Mouse (Mus musculus): ENCODE results near the gene Unc119.

The Unc119 gene

DNA sequence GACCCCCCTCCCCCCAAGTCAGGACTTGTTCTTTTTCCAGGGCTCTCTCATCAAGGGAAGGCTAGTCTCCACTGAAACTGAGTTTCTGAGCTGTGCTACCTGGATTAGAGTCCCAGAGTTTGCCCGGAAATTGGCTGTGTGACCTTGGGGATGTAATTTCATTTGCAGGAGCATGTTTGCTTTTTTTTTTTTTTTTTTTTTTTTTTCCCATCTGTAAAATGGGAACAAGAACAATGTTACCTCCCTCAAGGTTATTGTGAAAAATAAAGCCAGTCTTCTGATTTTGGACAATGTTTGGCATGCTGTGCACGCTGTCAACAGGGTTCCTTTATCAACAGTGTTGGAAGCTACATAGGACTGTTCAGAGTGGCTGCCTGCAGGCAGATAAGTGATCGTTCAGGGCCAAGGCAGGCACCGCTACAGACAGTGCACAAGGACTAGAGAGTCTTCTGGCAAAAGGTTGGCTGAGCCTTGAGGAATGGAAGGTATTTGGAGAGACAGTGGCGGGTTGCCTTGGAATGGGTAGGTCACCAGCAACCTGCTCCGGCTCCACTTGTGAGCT lies 1.1 kb downstream of the Unc119 start:
- DNase-seq (ENCODE audit: extremely low spot score, low spot score): no peak

DNA sequence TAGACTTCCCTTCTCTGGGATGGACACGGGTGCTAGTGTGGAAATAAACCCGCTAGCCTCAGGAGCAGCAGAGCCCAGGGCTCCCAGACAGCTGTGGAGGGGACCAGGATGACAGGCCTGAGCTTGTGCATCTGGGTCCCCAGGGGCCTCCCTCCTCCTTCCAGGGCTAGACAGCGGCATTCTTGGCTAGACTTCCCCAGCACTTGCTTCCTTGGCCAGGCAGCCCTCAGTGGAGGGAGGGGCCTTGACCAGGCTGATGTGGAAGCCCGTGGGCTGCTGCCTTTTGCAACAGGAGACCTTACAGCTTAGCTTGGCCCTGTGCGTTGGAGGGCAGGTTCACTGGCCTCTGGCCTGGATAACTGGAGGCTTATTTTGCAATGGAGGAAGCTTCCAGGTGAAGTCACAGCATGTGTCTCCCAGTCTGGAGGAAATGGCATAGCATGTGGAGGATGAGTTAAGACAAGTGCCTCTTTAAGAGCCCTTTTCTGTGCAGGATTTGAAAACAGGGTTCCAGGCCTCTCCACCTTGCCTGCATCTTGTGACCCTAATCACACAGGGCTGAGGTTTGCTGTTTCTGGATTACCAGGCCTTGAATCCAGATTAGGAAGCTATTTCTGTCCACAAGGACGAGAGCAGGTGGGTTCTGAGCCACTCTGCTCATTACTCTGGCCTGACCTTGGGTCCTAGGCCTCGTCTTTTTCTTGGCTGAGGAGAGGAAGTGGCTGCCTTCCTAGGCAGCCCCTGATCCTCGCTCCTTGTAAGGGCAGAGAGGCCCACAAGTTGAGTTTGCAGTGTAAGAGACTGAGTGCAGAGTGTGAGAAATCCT lies 1.8 kb downstream of the Unc119 start:
- DNase-seq (ENCODE audit: extremely low spot score, low spot score): no peak

DNA sequence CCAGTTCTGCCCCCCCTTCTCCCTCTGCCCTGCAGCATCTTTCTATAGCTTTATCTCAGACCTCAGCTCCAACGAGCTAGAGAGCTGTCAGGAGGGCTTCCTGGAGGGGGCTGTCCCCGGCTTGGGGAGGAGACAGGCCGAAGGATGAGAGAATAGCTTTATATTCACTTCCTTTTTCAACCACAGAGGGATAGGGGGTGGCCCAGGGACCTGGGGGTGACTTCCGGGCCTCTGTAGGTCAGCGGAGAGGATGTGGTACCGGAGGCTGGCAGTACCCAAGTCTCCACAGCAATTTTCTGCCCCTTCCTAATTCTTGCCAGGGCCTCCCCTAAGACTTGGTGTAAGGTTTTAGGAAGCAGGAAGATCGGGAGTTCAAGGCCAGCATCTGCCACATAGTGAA lies 2.5 kb downstream of the Unc119 start:
- no peak for DNase-seq (ENCODE audit: extremely low spot score, low spot score)

DNA sequence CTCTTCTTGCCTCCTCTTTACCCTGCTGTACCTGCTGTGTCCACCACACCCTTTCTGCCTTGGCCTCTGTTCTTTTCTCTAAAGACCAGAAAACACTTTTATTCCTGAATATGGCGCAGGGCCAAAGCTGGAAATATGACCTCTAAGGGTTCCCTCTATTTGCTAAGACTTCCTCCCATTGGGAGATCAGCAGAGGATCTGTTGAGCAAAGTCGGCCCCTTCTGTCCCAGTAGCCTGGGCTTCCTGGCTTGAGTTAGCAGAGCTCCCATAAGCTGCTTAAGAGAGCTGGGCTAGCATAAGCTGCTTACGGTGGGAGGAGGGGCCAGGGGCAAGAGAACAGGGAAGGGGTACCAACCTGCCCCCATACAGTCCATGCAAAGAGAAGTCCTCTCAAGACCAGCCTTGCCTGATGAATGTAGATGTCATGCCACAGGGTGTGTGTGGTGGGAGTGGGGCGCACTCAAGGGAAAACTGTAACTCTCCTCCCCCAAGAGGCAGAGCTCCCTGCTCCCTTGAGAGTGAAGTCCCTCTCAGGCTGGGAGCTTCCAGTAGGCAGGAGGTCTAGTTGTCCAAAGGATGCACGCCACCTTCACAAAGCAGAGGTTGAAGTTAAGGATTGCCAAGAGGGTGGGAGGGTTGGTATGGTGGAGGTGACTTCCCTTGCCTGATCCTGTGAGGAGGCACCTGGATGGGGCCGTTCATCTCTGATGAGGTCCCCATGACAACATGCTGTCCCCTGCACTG lies 3.2 kb downstream of the Unc119 start:
- DNase-seq (ENCODE audit: extremely low spot score, low spot score): no peak

DNA sequence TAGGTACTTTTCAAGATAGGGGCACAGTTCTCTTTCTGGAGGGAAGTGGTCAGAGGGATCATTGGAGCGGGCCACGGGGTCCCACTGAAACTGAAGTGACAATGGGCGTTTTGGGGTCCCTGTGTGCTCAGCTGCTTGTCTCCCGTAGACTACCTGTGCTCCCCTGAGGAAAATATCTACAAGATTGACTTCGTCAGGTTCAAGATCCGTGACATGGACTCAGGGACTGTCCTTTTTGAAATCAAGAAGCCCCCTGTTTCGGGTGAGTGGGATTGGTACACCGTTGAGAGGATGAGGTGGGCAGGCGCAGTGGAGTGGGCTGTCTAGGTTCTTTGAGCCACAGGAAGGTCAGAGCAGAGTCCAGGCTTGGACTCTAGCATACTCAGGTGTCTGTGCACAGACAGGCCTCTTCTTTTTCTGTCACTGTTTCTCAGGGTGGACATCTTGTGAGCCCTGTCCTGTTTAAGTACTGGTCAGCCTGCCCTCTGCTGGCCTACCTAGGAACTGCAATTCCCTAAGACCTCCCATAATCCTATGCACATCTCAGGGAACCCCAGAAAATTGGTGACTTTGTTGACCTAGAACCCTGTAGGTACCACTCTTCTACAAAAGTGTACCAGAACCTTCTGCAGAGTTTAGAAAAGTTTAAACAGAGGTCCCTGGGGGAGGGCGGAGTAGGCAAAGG lies 3.9 kb downstream of the Unc119 start:
- DNase-seq (ENCODE audit: extremely low spot score, low spot score): peak; percentile 74

DNA sequence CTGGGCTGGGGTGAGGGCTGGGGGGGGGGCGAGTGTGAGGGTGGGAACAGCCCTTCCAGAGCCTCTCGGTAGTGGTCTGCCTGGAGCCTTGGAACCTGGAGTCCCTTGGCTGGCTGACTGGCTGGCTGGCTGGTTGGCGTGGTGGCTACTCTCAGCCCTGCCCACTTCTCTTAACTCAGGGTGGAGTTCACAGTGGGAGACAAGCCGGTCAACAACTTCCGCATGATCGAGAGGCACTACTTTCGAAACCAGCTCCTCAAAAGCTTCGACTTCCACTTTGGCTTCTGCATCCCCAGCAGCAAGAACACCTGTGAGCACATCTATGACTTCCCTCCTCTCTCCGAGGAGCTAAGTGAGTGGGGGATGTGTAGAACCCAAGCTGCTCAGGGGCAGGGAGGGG lies 4.6 kb downstream of the Unc119 start:
- DNase-seq (ENCODE audit: extremely low spot score, low spot score): no peak

DNA sequence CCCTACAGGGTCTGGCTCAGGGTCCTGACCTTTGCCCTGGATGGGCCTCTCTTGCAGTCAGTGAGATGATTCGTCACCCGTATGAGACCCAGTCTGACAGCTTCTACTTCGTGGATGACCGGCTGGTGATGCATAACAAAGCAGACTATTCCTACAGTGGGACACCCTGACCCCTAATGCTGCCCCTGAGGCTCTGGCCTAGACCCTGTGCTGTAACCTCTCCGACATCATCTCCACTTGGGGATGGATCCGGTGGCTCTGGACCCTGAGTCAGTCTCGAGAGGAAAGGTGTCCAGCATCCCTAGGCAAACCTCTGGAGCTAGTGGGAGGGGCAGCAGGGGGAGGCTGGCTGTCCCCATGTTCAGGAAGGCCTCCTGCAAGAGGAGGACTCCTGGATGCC lies 5.2 kb downstream of the Unc119 start:
- DNase-seq (ENCODE audit: extremely low spot score, low spot score): no peak

DNA sequence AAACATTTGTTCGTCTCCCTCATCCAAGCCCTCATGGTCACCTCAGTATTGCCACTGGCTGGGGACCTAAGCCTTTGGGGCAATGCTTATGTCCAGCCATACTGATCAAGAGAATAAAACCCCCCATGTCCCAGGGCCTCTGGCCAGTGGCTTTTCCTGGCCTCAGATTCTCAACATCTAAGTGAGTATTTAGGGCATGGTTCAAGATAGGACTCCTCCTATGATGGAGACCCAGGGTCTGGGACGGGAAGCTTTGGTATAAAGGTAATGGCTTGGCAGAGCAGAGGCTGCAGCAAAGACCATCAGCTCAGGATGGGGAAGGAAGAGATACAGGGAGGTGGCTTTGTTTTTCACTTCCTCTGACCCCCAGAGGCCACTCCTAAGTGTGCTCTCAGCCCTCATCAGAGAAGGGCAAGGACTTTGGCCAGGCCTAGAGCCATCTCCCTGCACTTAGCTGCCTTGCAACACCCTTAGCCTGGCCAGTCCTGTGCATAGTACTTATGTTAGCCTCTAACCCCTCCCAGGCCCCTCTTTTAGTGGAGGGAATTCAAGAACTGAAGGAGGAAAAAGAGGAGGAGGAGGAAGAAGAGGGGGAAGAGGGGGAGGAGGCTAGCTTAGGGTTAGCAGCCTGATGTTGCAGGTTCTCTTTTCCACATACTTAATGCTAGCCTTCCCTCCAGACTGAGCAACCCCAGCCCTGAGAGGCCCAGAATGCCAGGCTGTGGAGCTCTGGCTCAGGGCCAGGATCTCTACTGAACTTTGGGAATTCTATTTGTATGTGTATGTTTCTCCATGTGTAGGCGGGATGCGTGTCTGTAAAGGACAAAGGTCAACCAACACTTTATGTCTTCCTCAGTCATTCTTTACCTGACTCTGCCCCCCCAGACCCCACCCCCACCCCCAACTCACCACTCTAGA lies 6.4 kb downstream of the Unc119 start:
- no peak for DNase-seq (ENCODE audit: extremely low spot score, low spot score)

DNA sequence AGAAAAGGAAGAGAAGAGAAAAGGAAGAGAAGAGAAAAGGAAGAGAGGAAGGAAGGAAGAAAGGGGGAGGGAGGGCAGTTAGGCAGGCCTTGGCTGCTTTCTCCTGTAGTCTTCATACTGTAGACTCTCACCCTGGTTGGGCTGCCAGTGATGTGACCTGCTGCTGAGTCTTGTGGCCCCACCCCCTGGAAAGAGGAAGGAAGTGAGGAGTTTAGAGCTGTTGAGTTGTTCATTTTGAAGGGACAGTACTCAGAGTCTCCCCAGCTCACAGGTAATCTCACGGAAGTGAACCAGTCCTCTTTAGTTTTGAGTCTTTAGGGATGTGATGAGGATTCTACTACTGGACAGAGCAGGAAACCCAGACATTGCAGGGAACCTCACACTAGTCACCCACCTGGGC lies 9.8 kb downstream of the Unc119 start:
- no peak for DNase-seq (ENCODE audit: extremely low spot score, low spot score)

DNA sequence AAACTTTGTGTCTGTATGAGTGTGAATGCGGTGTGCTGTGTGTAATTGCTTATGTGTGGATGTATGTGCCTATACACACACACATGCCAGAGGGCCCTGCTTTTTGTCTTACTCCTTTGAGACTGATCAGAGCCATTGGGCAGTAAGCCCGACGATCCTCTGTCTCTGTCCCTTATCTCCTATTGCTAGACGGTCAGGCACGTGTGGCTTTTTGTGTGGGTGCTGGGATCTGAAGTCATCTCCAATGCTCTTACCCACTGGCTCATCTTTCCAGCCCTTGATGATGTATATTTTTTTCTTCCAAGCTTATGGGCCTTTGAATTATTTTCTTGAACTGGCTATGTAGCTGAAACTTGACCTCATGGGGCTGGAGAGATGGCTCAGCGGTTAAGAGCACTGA lies 11.6 kb downstream of the Unc119 start:
- DNase-seq (ENCODE audit: extremely low spot score, low spot score): no peak

DNA sequence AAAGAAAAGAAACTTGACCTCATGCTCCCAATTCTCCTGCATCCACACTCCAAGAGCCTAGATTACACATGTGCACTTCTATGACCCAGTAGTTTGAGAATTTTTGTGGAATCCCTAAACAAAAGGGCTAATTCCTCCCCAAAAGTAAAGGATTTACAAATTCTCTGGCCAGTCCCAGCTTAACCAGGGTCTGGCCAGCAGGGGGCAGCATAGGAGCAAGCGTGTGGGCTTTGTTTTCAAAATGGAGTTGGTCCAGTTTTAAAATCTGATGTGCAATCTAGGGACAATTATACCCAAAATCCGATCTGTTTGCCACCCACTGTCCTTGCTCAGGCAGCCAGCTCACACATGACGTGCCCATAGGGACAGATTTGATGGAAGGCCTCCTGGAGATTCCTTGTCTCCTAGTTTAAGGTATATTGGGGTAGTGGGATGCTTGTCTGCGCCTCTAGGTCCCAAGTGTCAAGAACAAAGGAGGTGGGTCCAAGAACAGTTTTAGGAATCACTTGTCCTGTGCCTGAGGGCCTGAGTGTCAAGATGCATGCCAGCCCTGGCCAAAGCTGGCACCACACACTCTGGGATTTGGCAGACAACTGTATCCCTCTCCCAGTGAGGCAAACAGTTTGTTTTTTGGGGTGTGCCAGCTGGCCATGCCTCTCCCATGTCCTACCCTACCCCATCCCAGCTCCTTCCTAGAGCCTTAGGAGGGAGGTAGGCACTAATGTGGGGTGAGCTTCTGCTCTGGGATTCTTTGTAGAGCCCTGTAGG lies 12.4 kb downstream of the Unc119 start:
- DNase-seq (ENCODE audit: extremely low spot score, low spot score): peak; percentile 80

DNA sequence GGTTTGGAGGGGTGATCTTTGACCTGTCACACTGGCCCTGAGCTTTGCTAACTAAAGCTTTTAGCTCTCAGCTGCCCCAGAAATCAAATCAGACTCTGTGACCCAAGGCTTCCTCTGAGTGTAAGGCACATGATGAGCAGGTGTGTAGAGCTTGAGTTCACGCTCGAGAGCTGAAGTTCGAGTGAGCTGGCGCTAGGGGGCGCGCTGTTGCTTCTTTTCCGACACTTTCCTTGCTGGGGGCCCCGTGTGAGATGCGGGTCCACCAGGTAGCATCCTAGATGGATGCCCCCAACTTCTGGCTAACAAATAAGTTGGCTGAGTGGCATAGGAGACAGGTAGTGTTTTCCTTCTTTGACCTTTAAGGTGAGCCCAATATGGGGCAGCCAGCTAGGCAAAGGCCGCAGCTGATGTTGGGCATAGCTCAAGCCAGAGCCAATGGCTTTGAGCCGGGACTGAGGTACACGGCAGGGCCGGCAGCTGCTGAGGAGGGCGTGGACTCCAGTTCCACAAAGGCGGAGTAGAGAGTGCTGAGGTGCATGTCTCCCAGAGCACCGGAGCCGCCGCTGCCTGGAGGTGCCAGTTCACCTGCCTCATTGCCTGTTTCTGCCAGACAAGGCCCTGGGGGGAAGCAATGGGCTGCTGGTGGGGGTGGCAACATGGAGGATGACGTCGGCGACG lies 15.2 kb downstream of the Unc119 start:
- peak; percentile 50 for DNase-seq (ENCODE audit: extremely low spot score, low spot score)

DNA sequence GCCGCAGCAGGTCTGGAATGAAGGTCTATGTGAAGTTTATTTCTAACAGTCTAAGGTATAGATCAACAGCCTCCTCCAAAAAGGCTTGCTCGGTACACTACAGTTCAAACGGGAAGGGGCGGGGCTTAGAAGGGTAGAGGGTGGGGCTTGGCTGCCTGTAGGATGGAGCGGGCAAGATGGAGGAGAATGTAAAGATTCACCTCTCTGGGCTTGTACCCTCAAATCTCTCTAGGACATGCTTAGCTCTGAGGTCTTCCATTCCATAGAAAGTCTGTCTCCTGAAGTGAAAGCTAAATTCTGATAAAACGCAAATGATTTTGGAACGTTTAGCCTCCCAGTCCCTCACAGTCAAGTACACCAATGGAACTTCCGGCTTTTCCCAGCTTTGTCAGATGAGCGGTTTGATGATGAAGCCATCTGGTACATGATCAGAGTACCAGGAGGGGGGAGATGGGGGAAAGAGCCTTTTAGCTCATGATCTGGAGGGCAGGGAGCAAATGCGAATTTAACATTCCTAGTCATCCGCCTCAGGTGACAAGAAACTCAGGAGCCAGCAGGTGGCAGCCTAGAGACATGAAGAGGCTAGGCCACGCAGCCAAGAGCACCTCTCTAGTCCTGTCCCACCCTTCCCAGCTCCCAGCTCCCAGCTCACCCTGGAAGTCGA lies 17.0 kb downstream of the Unc119 start:
- DNase-seq (ENCODE audit: extremely low spot score, low spot score): peak; percentile 70

DNA sequence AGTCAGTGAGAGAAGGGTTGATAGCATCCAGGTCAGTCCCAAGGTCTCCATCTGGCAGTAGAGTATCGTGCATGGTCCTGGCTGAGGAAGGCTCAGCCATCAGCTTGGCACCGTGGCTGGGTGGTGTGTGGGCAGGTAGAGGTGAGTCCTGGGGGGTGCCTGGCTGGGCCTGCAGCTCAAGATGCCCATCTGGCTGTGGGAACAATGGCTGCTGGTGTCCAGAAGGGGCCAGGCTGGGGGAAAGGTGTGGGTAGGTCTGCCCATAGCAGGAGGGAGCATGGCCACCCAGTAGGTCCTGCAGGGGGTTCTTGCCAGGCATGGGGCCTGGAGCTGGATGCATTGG lies 17.5 kb downstream of the Unc119 start:
- no peak for DNase-seq (ENCODE audit: extremely low spot score, low spot score)

DNA sequence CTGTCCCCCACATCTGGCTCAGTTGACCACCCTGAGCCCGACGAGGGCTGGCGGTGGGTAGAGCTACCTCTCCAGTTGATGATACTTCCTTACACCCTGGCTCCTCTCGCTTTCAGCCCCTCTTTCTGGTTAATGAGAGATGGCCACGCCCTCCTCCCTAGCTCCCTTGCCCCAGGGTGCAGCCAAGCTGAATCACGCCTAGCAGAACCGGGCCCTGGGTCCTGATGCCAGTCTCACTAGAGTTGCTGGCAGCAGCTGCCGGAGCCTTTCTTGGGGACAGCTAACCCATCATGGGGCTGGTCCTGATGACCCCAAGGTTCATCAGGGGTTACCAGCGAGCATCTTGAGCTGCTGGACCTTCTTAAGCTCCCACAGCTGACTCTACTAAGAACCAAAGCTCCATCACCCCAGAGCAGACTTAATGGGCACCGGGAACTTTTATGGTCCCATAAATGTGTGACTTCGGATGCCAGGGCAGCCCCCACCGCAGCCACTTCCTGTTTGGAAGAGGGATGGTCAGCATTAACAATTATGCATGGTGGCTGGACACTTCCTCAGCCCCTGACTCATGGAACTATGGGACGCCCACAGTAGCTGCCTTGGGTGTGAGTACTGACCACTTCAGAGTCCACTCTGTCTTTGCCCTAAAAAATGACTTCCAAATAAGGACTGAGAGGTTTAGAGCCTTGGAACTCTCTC lies 20.2 kb downstream of the Unc119 start:
- no peak for DNase-seq (ENCODE audit: extremely low spot score, low spot score)

DNA sequence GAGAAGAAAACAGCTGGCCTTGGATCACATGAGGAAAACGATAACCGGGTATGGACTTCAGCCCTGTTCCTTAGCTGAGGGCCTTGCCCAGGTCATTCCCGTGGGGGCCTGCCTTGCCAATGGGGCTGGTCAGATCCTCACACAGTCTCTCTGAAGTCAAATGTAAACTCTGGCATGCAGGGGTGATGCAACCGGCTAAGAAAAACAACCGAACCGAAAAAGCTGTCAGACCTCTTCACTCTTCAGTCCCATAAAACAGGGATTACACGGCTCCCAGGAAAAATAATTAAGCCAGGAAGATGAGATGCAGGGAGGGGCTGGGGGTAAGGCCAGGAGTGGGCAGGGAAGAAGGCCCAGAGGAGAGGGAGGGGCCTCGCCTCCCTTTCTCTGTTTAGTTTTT lies 20.8 kb downstream of the Unc119 start:
- DNase-seq (ENCODE audit: extremely low spot score, low spot score): no peak

DNA sequence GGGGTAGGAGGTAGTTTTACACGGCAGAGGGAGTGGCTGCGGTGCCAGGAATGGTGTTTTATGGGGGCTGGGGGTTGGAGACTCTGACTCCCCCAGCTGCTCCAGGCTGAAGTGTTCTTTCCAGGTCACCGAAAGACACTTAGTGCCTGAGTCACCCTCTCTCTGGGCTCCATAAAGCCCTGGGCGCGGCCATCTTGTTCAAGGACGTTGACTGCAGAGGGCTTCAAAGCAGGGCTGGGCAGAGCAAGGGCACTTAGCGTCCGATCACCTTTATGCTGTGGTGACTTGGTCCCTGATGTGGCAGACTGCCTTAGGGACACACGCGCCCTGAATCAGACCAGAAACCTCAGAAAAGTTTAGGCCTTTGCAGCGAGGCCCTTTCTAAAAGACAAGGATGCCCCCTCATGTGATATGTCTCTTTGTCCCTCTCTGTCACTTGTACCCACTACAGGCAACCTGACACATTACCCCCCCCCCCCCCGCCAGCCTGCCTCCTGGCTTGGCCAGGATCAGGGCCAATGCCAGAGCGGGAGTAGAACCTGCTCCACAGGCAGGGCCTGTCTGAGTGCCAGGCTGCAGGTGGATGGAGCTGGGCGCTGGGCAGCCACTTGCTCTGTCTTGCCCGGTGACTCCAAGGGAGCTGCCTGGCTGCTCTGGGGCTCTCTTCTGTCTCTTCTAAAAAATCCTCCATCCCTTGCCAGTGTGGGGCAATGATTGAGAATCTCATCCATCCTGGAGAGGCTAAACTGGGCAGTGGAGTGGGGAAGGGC lies 24.4 kb downstream of the Unc119 start:
- DNase-seq (ENCODE audit: extremely low spot score, low spot score): no peak

DNA sequence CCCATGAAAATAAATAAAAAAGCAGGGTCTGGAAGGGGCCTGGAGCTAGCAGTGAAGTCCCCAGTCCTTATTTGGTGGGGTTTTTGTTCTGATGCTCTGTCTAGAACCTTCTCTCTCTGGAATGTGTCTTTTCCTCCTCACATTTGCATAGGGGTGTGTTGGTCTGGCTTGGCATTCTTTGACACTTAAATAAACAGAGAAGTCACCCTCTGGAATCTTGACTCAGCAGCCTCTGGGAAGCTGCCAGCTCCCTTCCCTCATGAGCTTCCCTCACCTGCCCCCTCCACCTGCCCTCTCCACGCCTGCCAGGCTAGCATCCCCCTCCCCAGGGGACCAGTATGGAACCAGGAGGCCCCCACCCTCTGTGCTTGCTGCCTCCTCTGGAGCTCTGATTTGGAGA lies 27.1 kb downstream of the Unc119 start:
- no peak for DNase-seq (ENCODE audit: extremely low spot score, low spot score)
